23 mouse cellular contexts compared by ENCODE assay signal in genomic region chr9:86692251-86692650, GRCm38 (mm10). TPM values are rescaled to one million over a fixed set of nuclear protein-coding genes. Genes with fewer than 3 reads are reported as not detected.
"Had no signal": no experiment of that assay in that cellular context is flagged by ENCODE, and none has a peak within 500 bp of the region (broad histone marks: within the 10 kb centered on the region; RNA-seq: fewer than 3 reads in every experiment).

No protein-coding gene starts in this region.

- H3K9ac ChIP-seq: hindbrain, embryonic 12.5 days; hindbrain, embryonic 14.5 days; intestine, embryonic 15.5 days; limb, embryonic 12.5 days; liver, embryonic 12.5 days; liver, embryonic 14.5 days had no signal

- H3K9me3 ChIP-seq: hindbrain, embryonic 10.5 days; hindbrain, embryonic 12.5 days; intestine, embryonic 15.5 days; limb, embryonic 10.5 days; limb, embryonic 12.5 days; liver, embryonic 12.5 days had no signal

- H3K4me1 ChIP-seq: hindbrain, embryonic 12.5 days; intestine, embryonic 15.5 days had no signal

- H3K4me3 ChIP-seq: gastrocnemius, adult 2 months; heart, adult 2 months; hindbrain, embryonic 10.5 days; hindbrain, embryonic 12.5 days; intestine, embryonic 15.5 days; layer of hippocampus, adult 2 months; left cerebral cortex, adult 2 months; limb, embryonic 10.5 days; limb, embryonic 12.5 days; liver, embryonic 12.5 days had no signal

- DNase-seq: gastrocnemius, adult 2 months; gastrocnemius, postnatal 10 days; gastrocnemius, postnatal 25 days; heart, adult 2 months; heart, postnatal 10 days; heart, postnatal 4 days; liver had no signal

- ATAC-seq: forebrain, embryonic 16.5 days; hindbrain, embryonic 16.5 days; inflammation-experienced regulatory T-cells, adult 6 months; intestine, embryonic 15.5 days; intestine, postnatal 0 days; liver, embryonic 12.5 days had no signal

- H3K36me3 ChIP-seq: hindbrain, embryonic 10.5 days; hindbrain, embryonic 12.5 days; intestine, embryonic 15.5 days; limb, embryonic 10.5 days; limb, embryonic 12.5 days; liver, embryonic 12.5 days had no signal

- H3K27ac ChIP-seq: gastrocnemius, adult 2 months; heart, adult 2 months; hindbrain, embryonic 10.5 days; hindbrain, embryonic 12.5 days; hindbrain, embryonic 14.5 days; intestine, embryonic 15.5 days; kidney, postnatal 0 days; layer of hippocampus, adult 2 months; left cerebral cortex, adult 2 months; limb, embryonic 10.5 days; limb, embryonic 12.5 days; liver, embryonic 12.5 days; liver, embryonic 14.5 days had no signal

- H3K27me3 ChIP-seq: hindbrain, embryonic 12.5 days; intestine, embryonic 15.5 days; limb, embryonic 12.5 days had no signal

- H3K4me2 ChIP-seq: heart, embryonic 11.5 days; hindbrain, embryonic 12.5 days; hindbrain, embryonic 14.5 days; intestine, embryonic 15.5 days; limb, embryonic 12.5 days; liver, embryonic 12.5 days had no signal

RNA-seq across cellular contexts. Expression of gene Prss35, which starts 51.2 kb away (rescaled TPM):
- polyA plus RNA-seq: inflammation-experienced regulatory T-cells, adult 6 months had no signal
